Mouse (Mus musculus) heart, adult 11 months (tissue): ENCODE results near the gene Fam184b.

Experiments
- DNase-seq: peaks from one replicate; pipeline ENCODE4 v3.0.0; 2022

Gene Fam184b

GRCm38 (mm10) chr5:45638806-45639714 lies at the start of gene Fam184b:
Gene Fam184b (minus strand): TSS chr5:45639614.
- DNase-seq: peak; percentile 82

GRCm38 (mm10) chr5:45689152-45689551 lies 49.7 kb upstream of the Fam184b start:
- DNase-seq: no peak

- DNase-seq: no peak
These were observed 46.8 kb upstream of the Fam184b start for GRCm38 (mm10) chr5:45686223-45686622.

GRCm38 (mm10) chr5:45685243-45685642 lies 45.8 kb upstream of the Fam184b start:
- peak; percentile 29 for DNase-seq

- DNase-seq: no peak
These were observed 44.0 kb upstream of the Fam184b start for GRCm38 (mm10) chr5:45683388-45683787.

- no peak for DNase-seq
These were observed 40.5 kb upstream of the Fam184b start for GRCm38 (mm10) chr5:45679955-45680354.

GRCm38 (mm10) chr5:45677639-45678038 lies 38.2 kb upstream of the Fam184b start:
- DNase-seq: peak; percentile 70

GRCm38 (mm10) chr5:45675032-45675431 lies 35.6 kb upstream of the Fam184b start:
- DNase-seq: no peak

- DNase-seq: no peak
These were observed 31.6 kb upstream of the Fam184b start for GRCm38 (mm10) chr5:45670894-45671494.

GRCm38 (mm10) chr5:45670280-45670670 lies 30.9 kb upstream of the Fam184b start:
- no peak for DNase-seq

GRCm38 (mm10) chr5:45669598-45670279 lies 30.3 kb upstream of the Fam184b start, which contains the start of gene Ncapg:
Gene Ncapg (plus strand): TSS chr5:45669919.
- DNase-seq: peak; percentile 100

GRCm38 (mm10) chr5:45669234-45669597 lies 29.8 kb upstream of the Fam184b start:
- no peak for DNase-seq

- DNase-seq: peak; percentile 14
These were observed 29.4 kb upstream of the Fam184b start for GRCm38 (mm10) chr5:45668831-45669230.

- DNase-seq: no peak
These were observed 28.9 kb upstream of the Fam184b start for GRCm38 (mm10) chr5:45668324-45668723.

- peak; percentile 80 for DNase-seq
These were observed 19.0 kb upstream of the Fam184b start for GRCm38 (mm10) chr5:45658406-45658805.

GRCm38 (mm10) chr5:45651026-45651703 lies 11.8 kb upstream of the Fam184b start:
- DNase-seq: no peak

- DNase-seq: peak; percentile 61
These were observed 290 bp upstream of the Fam184b start for GRCm38 (mm10) chr5:45639715-45640092.

GRCm38 (mm10) chr5:45638378-45638777 lies 1.0 kb downstream of the Fam184b start:
- peak; percentile 18 for DNase-seq

GRCm38 (mm10) chr5:45629470-45629869 lies 9.9 kb downstream of the Fam184b start:
- no peak for DNase-seq

GRCm38 (mm10) chr5:45627771-45628170 lies 11.6 kb downstream of the Fam184b start:
- DNase-seq: no peak

GRCm38 (mm10) chr5:45621511-45621910 lies 17.9 kb downstream of the Fam184b start:
- DNase-seq: no peak

- DNase-seq: no peak
These were observed 40.4 kb downstream of the Fam184b start for GRCm38 (mm10) chr5:45599056-45599455.
